Mouse (Mus musculus): ENCODE measurements around the gene Nav2. TPM values are rescaled to one million over a fixed set of nuclear protein-coding genes. Genes with fewer than 3 reads are reported as not detected.
A peak's percentile ranks its signal among the peaks of the same experiment; 100 is the strongest.

Gene Nav2
- polyA plus RNA-seq, 1 experiment from 2014 or later: 2.2 TPM

GRCm38 (mm10) chr7:49132851-49133351, 224.4 kb downstream of the Nav2 start:
- H3K36me3 ChIP-seq (replicated peaks): no peaks in the 10 kb centered on the region
- no peaks in the 10 kb centered on the region for H3K27me3 ChIP-seq
- H3K4me1 ChIP-seq (replicated peaks): no peaks in the 10 kb centered on the region
- no peak for ATAC-seq (ENCODE audit: insufficient read depth)
- H3K4me3 ChIP-seq (replicated peaks): no peak overlapping the region
- H3K4me2 ChIP-seq: no peak overlapping the region
- no peak overlapping the region for H3K9ac ChIP-seq
- 31% methylated on average over 10 of the region's 10 CpGs for WGBS (ENCODE audit: insufficient replicate concordance)
- no peaks in the 10 kb centered on the region for H3K9me3 ChIP-seq (replicated peaks)
- no peak overlapping the region for H3K27ac ChIP-seq (replicated peaks)

- no peaks in the 10 kb centered on the region for H3K9me3 ChIP-seq (replicated peaks)
These were observed 225.9 kb downstream of the Nav2 start for GRCm38 (mm10) chr7:49134396-49134795.

GRCm38 (mm10) chr7:49139762-49140161, 231.2 kb downstream of the Nav2 start:
- H3K27ac ChIP-seq (replicated peaks): no peak overlapping the region
- no peaks in the 10 kb centered on the region for H3K36me3 ChIP-seq (replicated peaks)
- no peak overlapping the region for H3K4me2 ChIP-seq
- H3K9ac ChIP-seq: no peak overlapping the region
- no peak overlapping the region for H3K4me3 ChIP-seq (replicated peaks)
- 37% methylated on average over 2 of the region's 2 CpGs for WGBS (ENCODE audit: insufficient replicate concordance)
- no peaks in the 10 kb centered on the region for H3K27me3 ChIP-seq
- ATAC-seq (ENCODE audit: insufficient read depth): no peak
- H3K4me1 ChIP-seq (replicated peaks): no peaks in the 10 kb centered on the region
- no peaks in the 10 kb centered on the region for H3K9me3 ChIP-seq (replicated peaks)

More at GRCm38 (mm10) chr7:49134396-49134795, 225.9 kb downstream of the Nav2 start:
- Histone ChIP-seq H3K36me3 (replicated peaks) (no peaks in the 10 kb centered on the region), H3K9ac (no peak overlapping the region), H3K27ac (replicated peaks) (no peak overlapping the region), H3K4me1 (replicated peaks) (no peaks in the 10 kb centered on the region), H3K4me3 (replicated peaks) (no peak overlapping the region), H3K27me3 (no peaks in the 10 kb centered on the region), H3K4me2 (no peak overlapping the region)
- no peak for ATAC-seq (ENCODE audit: insufficient read depth)
- 49% methylated on average over 5 of the region's 5 CpGs for WGBS (ENCODE audit: insufficient replicate concordance)

GRCm38 (mm10) chr7:49143966-49144365, 235.4 kb downstream of the Nav2 start:
- H3K27ac ChIP-seq (replicated peaks): no peak overlapping the region
- no peaks in the 10 kb centered on the region for H3K27me3 ChIP-seq
- WGBS (ENCODE audit: insufficient replicate concordance): 60% methylated on average over 7 of the region's 7 CpGs
- H3K4me3 ChIP-seq (replicated peaks): no peak overlapping the region
- no peak overlapping the region for H3K9ac ChIP-seq
- ATAC-seq (ENCODE audit: insufficient read depth): no peak
- H3K4me2 ChIP-seq: no peak overlapping the region
- H3K9me3 ChIP-seq (replicated peaks): no peaks in the 10 kb centered on the region
- H3K4me1 ChIP-seq (replicated peaks): no peaks in the 10 kb centered on the region
- no peaks in the 10 kb centered on the region for H3K36me3 ChIP-seq (replicated peaks)

- Histone ChIP-seq H3K9ac (no peak overlapping the region), H3K4me2 (no peak overlapping the region), H3K9me3 (replicated peaks) (no peaks in the 10 kb centered on the region), H3K27ac (replicated peaks) (no peak overlapping the region), H3K27me3 (no peaks in the 10 kb centered on the region), H3K4me3 (replicated peaks) (no peak overlapping the region), H3K4me1 (replicated peaks) (no peaks in the 10 kb centered on the region), H3K36me3 (replicated peaks) (no peaks in the 10 kb centered on the region)
- no peak for ATAC-seq (ENCODE audit: insufficient read depth)
- WGBS (ENCODE audit: insufficient replicate concordance): 36% methylated on average over 22 of the region's 22 CpGs
These were observed 237.5 kb downstream of the Nav2 start for GRCm38 (mm10) chr7:49145749-49146670.

- 37% methylated on average over 5 of the region's 5 CpGs for WGBS (ENCODE audit: insufficient replicate concordance)
- no peaks in the 10 kb centered on the region for H3K36me3 ChIP-seq (replicated peaks)
- no peaks in the 10 kb centered on the region for H3K27me3 ChIP-seq
- H3K27ac ChIP-seq (replicated peaks): no peak overlapping the region
- ATAC-seq (ENCODE audit: insufficient read depth): no peak
- H3K4me2 ChIP-seq: no peak overlapping the region
- no peak overlapping the region for H3K9ac ChIP-seq
- H3K4me3 ChIP-seq (replicated peaks): no peak overlapping the region
- H3K9me3 ChIP-seq (replicated peaks): no peaks in the 10 kb centered on the region
- H3K4me1 ChIP-seq (replicated peaks): no peaks in the 10 kb centered on the region
These were observed 243.8 kb downstream of the Nav2 start for GRCm38 (mm10) chr7:49152297-49152696.

- WGBS (ENCODE audit: insufficient replicate concordance): 26% methylated on average over 9 of the region's 9 CpGs
- no peak overlapping the region for H3K27ac ChIP-seq (replicated peaks)
- no peaks in the 10 kb centered on the region for H3K27me3 ChIP-seq
- ATAC-seq (ENCODE audit: insufficient read depth): no peak
- no peaks in the 10 kb centered on the region for H3K4me1 ChIP-seq (replicated peaks)
- H3K36me3 ChIP-seq (replicated peaks): no peaks in the 10 kb centered on the region
- no peaks in the 10 kb centered on the region for H3K9me3 ChIP-seq (replicated peaks)
- no peak overlapping the region for H3K9ac ChIP-seq
- no peak overlapping the region for H3K4me3 ChIP-seq (replicated peaks)
- no peak overlapping the region for H3K4me2 ChIP-seq
These were observed 244.2 kb downstream of the Nav2 start for GRCm38 (mm10) chr7:49152713-49153112.

GRCm38 (mm10) chr7:49158641-49159381, 250.3 kb downstream of the Nav2 start:
- no peak overlapping the region for H3K9ac ChIP-seq
- no peaks in the 10 kb centered on the region for H3K27me3 ChIP-seq
- ATAC-seq (ENCODE audit: insufficient read depth): no peak
- no peak overlapping the region for H3K4me3 ChIP-seq (replicated peaks)
- no peak overlapping the region for H3K4me2 ChIP-seq
- no peak overlapping the region for H3K27ac ChIP-seq (replicated peaks)
- no peaks in the 10 kb centered on the region for H3K36me3 ChIP-seq (replicated peaks)
- WGBS (ENCODE audit: insufficient replicate concordance): 37% methylated on average over 12 of the region's 12 CpGs
- H3K9me3 ChIP-seq (replicated peaks): no peaks in the 10 kb centered on the region
- H3K4me1 ChIP-seq (replicated peaks): peaks cover 20% of the 10 kb centered on the region

- Histone ChIP-seq H3K4me3 (replicated peaks) (no peak overlapping the region), H3K36me3 (replicated peaks) (no peaks in the 10 kb centered on the region), H3K4me2 (no peak overlapping the region), H3K4me1 (replicated peaks) (peaks cover 21% of the 10 kb centered on the region), H3K9me3 (replicated peaks) (no peaks in the 10 kb centered on the region), H3K9ac (no peak overlapping the region), H3K27me3 (no peaks in the 10 kb centered on the region), H3K27ac (replicated peaks) (no peak overlapping the region)
- WGBS (ENCODE audit: insufficient replicate concordance): 60% methylated on average over 18 of the region's 18 CpGs
- no peak for ATAC-seq (ENCODE audit: insufficient read depth)
These were observed 251.4 kb downstream of the Nav2 start for GRCm38 (mm10) chr7:49159646-49160555.

GRCm38 (mm10) chr7:49162079-49162478, 253.6 kb downstream of the Nav2 start:
- H3K4me2 ChIP-seq: peak overlapping the region; percentile 23
- H3K4me3 ChIP-seq (replicated peaks): no peak overlapping the region
- no peak overlapping the region for H3K9ac ChIP-seq
- H3K27me3 ChIP-seq: no peaks in the 10 kb centered on the region
- H3K9me3 ChIP-seq (replicated peaks): no peaks in the 10 kb centered on the region
- no peaks in the 10 kb centered on the region for H3K36me3 ChIP-seq (replicated peaks)
- no peak overlapping the region for H3K27ac ChIP-seq (replicated peaks)
- H3K4me1 ChIP-seq (replicated peaks): peaks cover 25% of the 10 kb centered on the region
- peak; percentile 70 for ATAC-seq (ENCODE audit: insufficient read depth)
- 22% methylated on average over 9 of the region's 9 CpGs for WGBS (ENCODE audit: insufficient replicate concordance)
